Mouse (Mus musculus) bone marrow macrophage, adult 2 months (primary cell): ENCODE results near the gene Rad51b.

Experiments used
- CTCF ChIP-seq: IDR thresholded peaks from 2 replicates; pipeline ENCODE4 v1.5.1; 2012; ENCODE audit warnings: low read depth, mild to moderate bottlenecking, low read length, moderate library complexity
- POLR2A ChIP-seq: IDR thresholded peaks from 2 replicates; pipeline ENCODE4 v1.6.1; 2012; ENCODE audit warnings: mild to moderate bottlenecking, low read depth, low read length, borderline replicate concordance

DNA sequence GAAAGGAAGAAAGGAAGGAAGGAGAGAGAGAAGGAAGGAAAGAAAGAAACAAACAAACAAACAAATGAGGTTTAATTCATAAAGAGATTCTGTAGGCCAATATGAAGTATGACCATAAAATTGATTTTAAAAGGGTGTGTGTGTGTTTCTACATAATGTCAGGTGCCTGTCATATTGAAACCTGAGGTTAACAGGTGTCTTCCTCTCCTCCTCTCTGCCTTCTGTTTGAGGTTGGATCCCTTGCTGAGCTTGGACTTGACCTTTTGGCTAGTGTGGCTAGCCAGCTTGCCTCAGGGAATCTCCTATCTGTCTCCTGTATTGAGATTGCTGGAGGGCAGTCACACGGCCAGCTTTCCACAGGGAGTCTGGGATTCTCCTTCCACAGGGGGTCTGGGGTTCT lies 506.6 kb downstream of the Rad51b start:
- TF ChIP-seq POLR2A (no peak), CTCF (no peak)
